20 mouse cellular contexts compared by ENCODE assay signal in the genomic region with DNA sequence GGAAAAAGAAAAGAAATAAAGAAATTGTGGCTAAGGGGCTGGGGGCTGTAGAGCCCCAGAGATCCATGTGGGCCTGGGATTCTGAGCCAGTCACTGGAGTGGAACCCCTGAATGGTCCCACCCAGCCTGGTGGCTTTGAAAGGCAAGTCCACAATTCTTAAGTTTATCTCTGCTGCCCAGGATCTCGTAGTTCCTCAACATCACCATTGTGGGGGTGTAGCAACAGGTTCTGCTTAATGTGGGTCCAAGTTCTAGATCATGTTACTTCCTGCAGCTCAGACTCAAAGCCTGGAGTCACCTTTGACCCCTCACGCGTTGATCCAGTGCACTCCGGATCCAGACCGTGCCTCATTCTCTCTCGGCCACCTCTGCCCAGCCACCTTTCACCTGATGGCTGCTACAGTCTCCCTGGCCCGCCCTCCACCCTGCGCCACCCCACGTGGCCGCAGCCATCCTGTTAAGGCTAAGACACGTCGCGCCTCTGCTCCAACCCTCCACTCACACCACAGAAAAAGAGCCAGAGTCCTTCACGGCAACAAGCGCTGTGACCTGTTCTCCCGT. TPM values are rescaled to one million over a fixed set of nuclear protein-coding genes. Genes with fewer than 3 reads are reported as not detected.
A peak's percentile ranks its signal among the peaks of the same experiment; 100 is the strongest.
DNase-seq lines count a peak whose midpoint lies in the region; ATAC-seq and TF ChIP-seq lines count a peak whose summit lies in the region.
"Had no signal": no experiment of that assay in that cellular context is flagged by ENCODE, and none has a peak within 500 bp of the region (broad histone marks: within the 10 kb centered on the region; RNA-seq: fewer than 3 reads in every experiment).

No protein-coding gene starts in this region.

- ATAC-seq in kidney, postnatal 0 days (replicated peaks; ENCODE audit: low FRiP score, low read depth), result no peak
- ATAC-seq: forebrain, embryonic 13.5 days had no signal

- peaks cover 87% of the 10 kb centered on the region for H3K4me1 ChIP-seq in heart, embryonic 10.5 days
- peaks cover 62% of the 10 kb centered on the region for H3K4me1 ChIP-seq in kidney, postnatal 0 days (replicated peaks; ENCODE audit: insufficient read depth, low read length)

- peaks cover 7% of the 10 kb centered on the region for H3K36me3 ChIP-seq in heart, embryonic 10.5 days
- peaks cover 3% of the 10 kb centered on the region; the same call in 1 of the 2 replicates for H3K36me3 ChIP-seq in kidney, postnatal 0 days (ENCODE audit: insufficient read depth, low read length)
- H3K36me3 ChIP-seq: neural tube, embryonic 15.5 days had no signal

- WGBS in heart, embryonic 10.5 days, result 86% methylated on average over 16 of the region's 16 CpGs
- whole genome bisulfite sequencing in kidney, postnatal 0 days, result 63% methylated on average over 16 of the region's 16 CpGs

- no peaks in the 10 kb centered on the region for H3K9me3 ChIP-seq in heart, embryonic 10.5 days
- no peaks in the 10 kb centered on the region for H3K9me3 ChIP-seq in kidney, postnatal 0 days (replicated peaks; ENCODE audit: low read length)
- H3K9me3 ChIP-seq: forebrain, embryonic 13.5 days; liver, embryonic 15.5 days; neural tube, embryonic 15.5 days had no signal

- H3K27ac ChIP-seq in heart, embryonic 10.5 days, result peak overlapping the region; percentile 87; the same call in 1 of the 2 replicates
- H3K27ac ChIP-seq in layer of hippocampus, adult 2 months, result peak overlapping the region; percentile 53; the same call in 1 of the 2 replicates
- H3K27ac ChIP-seq in kidney, postnatal 0 days, result peak overlapping the region; percentile 33; the same call in 1 of the 2 replicates
- H3K27ac ChIP-seq: forebrain, embryonic 13.5 days; liver, embryonic 15.5 days; neural tube, embryonic 15.5 days had no signal

- no peak overlapping the region for H3K9ac ChIP-seq in kidney, postnatal 0 days (ENCODE audit: low read depth, low read length)
- H3K9ac ChIP-seq: forebrain, embryonic 13.5 days; liver, embryonic 15.5 days; neural tube, embryonic 15.5 days had no signal

- DNase-seq in heart, embryonic 10.5 days (ENCODE audit: low spot score), result no peak
- DNase-seq in heart, adult 18-20 months, result no peak
- DNase-seq in layer of hippocampus, adult 2 months (ENCODE audit: low spot score in 2 of 2), result no peak
- DNase-seq in layer of hippocampus, adult 9-10 months (ENCODE audit: low spot score), result no peak
- no peak for DNase-seq in kidney, postnatal 0 days (ENCODE audit: low spot score)
- DNase-seq in yolk sac, embryonic 10.5 days (ENCODE audit: low spot score), result peak; percentile 60
- DNase-seq in ovary, postnatal 14 days (ENCODE audit: low spot score), result no peak
- no peak for DNase-seq in cerebellum, postnatal 25 days
- DNase-seq: B cell, adult 2 months; cerebellum, adult 9-11 months; layer of hippocampus, adult 9-11 months; lung, postnatal 10 days; midbrain, embryonic 14.5 days; thymus, adult 2 months had no signal

- H3K27me3 ChIP-seq in heart, embryonic 10.5 days (ENCODE audit: insufficient read depth, poor library complexity, severe bottlenecking), result peaks cover 23% of the 10 kb centered on the region
- no peaks in the 10 kb centered on the region for H3K27me3 ChIP-seq in kidney, postnatal 0 days (ENCODE audit: insufficient read depth, low read length)

- H3K4me2 ChIP-seq in kidney, postnatal 0 days (ENCODE audit: low read length), result no peak overlapping the region
- H3K4me2 ChIP-seq: forebrain, embryonic 13.5 days; liver, embryonic 15.5 days; neural tube, embryonic 15.5 days had no signal

- no peak for TF ChIP-seq CTCF in layer of hippocampus, adult 2 months (conservative IDR thresholded peaks at IDR 0.05)
- TF ChIP-seq CTCF in kidney, postnatal 0 days (IDR thresholded peaks at IDR 0.05; ENCODE audit: low read depth), result no peak

- no peak overlapping the region for H3K4me3 ChIP-seq in heart, embryonic 10.5 days
- H3K4me3 ChIP-seq in layer of hippocampus, adult 2 months, result no peak overlapping the region
- H3K4me3 ChIP-seq in kidney, postnatal 0 days (replicated peaks; ENCODE audit: low read depth, low read length), result no peak overlapping the region
- H3K4me3 ChIP-seq: forebrain, embryonic 13.5 days; liver, embryonic 15.5 days; myocyte; neural tube, embryonic 15.5 days had no signal

RNA-seq across cellular contexts. Expression of gene Tinagl1, which starts 5.4 kb away (rescaled TPM):
- 39.0 and 45.2 TPM in 2 replicates for polyA plus RNA-seq in heart, embryonic 10.5 days (2016; fragmentation: Nextera tagmentation; extraction: Ambion mirVana)
- total RNA-seq in heart, adult 18-20 months (2021), result 10 to 100 TPM; 55.7 to 66.1 TPM
- 10 to 100 TPM in 1 of 2 experiments, 1 to 10 TPM in 1; 9.1 to 11.7 TPM for total RNA-seq in layer of hippocampus, adult 2 months (2021)
- polyA plus RNA-seq in kidney, postnatal 0 days (2015; fragmentation: Nextera tagmentation; extraction: Ambion mirVana), result 123 and 127 TPM in 2 replicates

RNA-seq across cellular contexts. Expression of gene Hcrtr1, which starts 30.3 kb away (rescaled TPM):
- polyA plus RNA-seq in heart, embryonic 10.5 days (2016; fragmentation: Nextera tagmentation; extraction: Ambion mirVana), result 0.12 and 0.43 TPM in 2 replicates
- not detected for total RNA-seq in heart, adult 18-20 months (2021)
- 1 to 10 TPM; 2.7 to 2.8 TPM for total RNA-seq in layer of hippocampus, adult 2 months (2021)
- polyA plus RNA-seq in kidney, postnatal 0 days (2015; fragmentation: Nextera tagmentation; extraction: Ambion mirVana), result 0.36 and 0.46 TPM in 2 replicates
- total RNA-seq: megakaryocyte, adult 5-6 weeks had no signal
- polyA plus RNA-seq: forebrain, embryonic 13.5 days; liver, embryonic 15.5 days; myocyte had no signal

RNA-seq across cellular contexts. Expression of gene Gm853, which starts 52.7 kb away (rescaled TPM):
- not detected in 2 replicates for polyA plus RNA-seq in heart, embryonic 10.5 days (2016; fragmentation: Nextera tagmentation; extraction: Ambion mirVana)
- total RNA-seq in heart, adult 18-20 months (2021), result not detected
- under 1 TPM in 1 of 2 experiments, not detected in 1; 0.15 TPM for total RNA-seq in layer of hippocampus, adult 2 months (2021)
- 14.3 and 15.9 TPM in 2 replicates for polyA plus RNA-seq in kidney, postnatal 0 days (2015; fragmentation: Nextera tagmentation; extraction: Ambion mirVana)
- total RNA-seq: megakaryocyte, adult 5-6 weeks had no signal
- polyA plus RNA-seq: forebrain, embryonic 13.5 days; gonadal fat pad, adult 2 months; liver, embryonic 15.5 days; midbrain, embryonic 14.5 days; myocyte; neural tube, embryonic 15.5 days had no signal

Comparison
In these comparisons a context has a peak if more than half of its experiments do, and no peak if none do; other contexts are left out.
1. H3K27ac ChIP-seq: peak in every context shown above with its lines; median percentile 87 in heart, embryonic 10.5 days; 53 in layer of hippocampus, adult 2 months; 33 in kidney, postnatal 0 days.
2. RNA of gene Tinagl1, which starts 5.4 kb away (total RNA-seq): 55.7 to 66.1 TPM in heart, adult 18-20 months; 9.1 to 11.7 TPM in layer of hippocampus, adult 2 months; every median in the first group is over 4 times any median in the second.